Mouse (Mus musculus): Measurements from ENCODE around the gene Mt4.

Mt4 gene

GRCm38 (mm10) chr8:94183117-94183516, 46.1 kb downstream of the Mt4 start:
- CTCF ChIA-PET, result interaction anchor here (0.6 to 6.0 kb wide), 21 partner anchors 9 to 648 kb away, joined by 3 to 95 read pairs (median 4); partner anchors contain the start of genes Mt2 (in 2 of the 4) and Nup93 (in 1 of the 4)
- POLR2A ChIA-PET, result interaction anchor here (0.5 to 25.9 kb wide), 37 partner anchors 5 to 782 kb away, joined by 3 to 1078 read pairs (median 5); partner anchors contain the start of genes Mt2 (in 4 of the 4), Nup93 (in 3 of the 4), Bbs2 (in 2 of the 4) and Mt1 (in 2 of the 4)

GRCm38 (mm10) chr8:94184357-94184843, 47.4 kb downstream of the Mt4 start:
- POLR2A ChIA-PET, result interaction anchor here (0.6 to 25.9 kb wide), 24 partner anchors 3 to 482 kb away, joined by 3 to 1078 read pairs (median 10); partner anchors contain the start of genes Mt2 (in 4 of the 4), Nup93 (in 4 of the 4), Bbs2 (in 2 of the 4) and Mt1 (in 2 of the 4)
- CTCF ChIA-PET, result interaction anchor here (1.2 to 6.0 kb wide), 12 partner anchors 10 to 86 kb away, joined by 3 to 95 read pairs (median 8); partner anchors contain the start of genes Mt2 (in 2 of the 4) and Nup93 (in 1 of the 4)

- POLR2A ChIA-PET, result interaction anchor here (0.6 to 25.9 kb wide), 43 partner anchors 2 to 744 kb away, joined by 3 to 1078 read pairs (median 6); partner anchors contain the start of genes Bbs2 (in 4 of the 4), Mt2 (in 4 of the 4), Nup93 (in 3 of the 4) and Mt1 (in 2 of the 4)
- CTCF ChIA-PET, result interaction anchor here (0.5 to 6.0 kb wide), 25 partner anchors 8 to 744 kb away, joined by 3 to 95 read pairs (median 5); partner anchors contain the start of genes Mt2 (in 3 of the 4) and Bbs2 (in 1 of the 4)
Observed at GRCm38 (mm10) chr8:94185791-94186190, 48.8 kb downstream of the Mt4 start.

GRCm38 (mm10) chr8:94186542-94186941, 49.5 kb downstream of the Mt4 start:
- POLR2A ChIA-PET, result interaction anchor here (0.6 to 19.7 kb wide), 65 partner anchors 8 to 1010 kb away, joined by 3 to 1078 read pairs (median 5); partner anchors contain the start of genes Mt1 (in 4 of the 4), Mt2 (in 4 of the 4), Bbs2 (in 3 of the 4) and Nup93 (in 3 of the 4)
- CTCF ChIA-PET, result interaction anchor here (0.5 to 6.0 kb wide), 36 partner anchors 7 to 1209 kb away, joined by 3 to 95 read pairs (median 5); partner anchors contain the start of genes Mt2 (in 3 of the 4), Mt1 (in 2 of the 4), Bbs2 (in 1 of the 4) and Nup93 (in 1 of the 4)

- ChIA-PET POLR2A (interaction anchor here (0.6 to 19.7 kb wide), 59 partner anchors 8 to 1011 kb away, joined by 3 to 1078 read pairs (median 5); partner anchors contain the start of genes Mt1 (in 4 of the 4), Mt2 (in 4 of the 4), Bbs2 (in 3 of the 4) and Nup93 (in 3 of the 4)), CTCF (interaction anchor here (0.6 to 6.0 kb wide), 32 partner anchors 8 to 1208 kb away, joined by 3 to 95 read pairs (median 5); partner anchors contain the start of genes Mt1 (in 2 of the 4), Mt2 (in 2 of the 4), Nup93 (in 2 of the 4) and Bbs2 (in 1 of the 4))
Observed at GRCm38 (mm10) chr8:94187290-94188002, 50.4 kb downstream of the Mt4 start.
